Mouse (Mus musculus): ENCODE data around the gene Itga1. TPM values are rescaled to one million over a fixed set of nuclear protein-coding genes. Genes with fewer than 3 reads are reported as not detected.

Itga1 gene
- polyA plus RNA-seq, 1 experiment from 2014 or later: 3.6 TPM

GRCm38 (mm10) chr13:115096965-115097364, 4.8 kb downstream of the Itga1 start:
- WGBS (ENCODE audit: insufficient replicate concordance): 65% methylated on average over 5 of the region's 5 CpGs
- no peak overlapping the region for H3K9ac ChIP-seq
- no peak overlapping the region for H3K4me3 ChIP-seq
- H3K36me3 ChIP-seq: no peaks in the 10 kb centered on the region
- H3K4me1 ChIP-seq: peaks cover 2% of the 10 kb centered on the region; the same call in 1 of the 2 replicates
- no peak overlapping the region for H3K27ac ChIP-seq
- no peaks in the 10 kb centered on the region for H3K9me3 ChIP-seq (replicated peaks)
- ATAC-seq: no peak
- H3K4me2 ChIP-seq: no peak overlapping the region
- peaks cover 28% of the 10 kb centered on the region for H3K27me3 ChIP-seq (replicated peaks)

DNA sequence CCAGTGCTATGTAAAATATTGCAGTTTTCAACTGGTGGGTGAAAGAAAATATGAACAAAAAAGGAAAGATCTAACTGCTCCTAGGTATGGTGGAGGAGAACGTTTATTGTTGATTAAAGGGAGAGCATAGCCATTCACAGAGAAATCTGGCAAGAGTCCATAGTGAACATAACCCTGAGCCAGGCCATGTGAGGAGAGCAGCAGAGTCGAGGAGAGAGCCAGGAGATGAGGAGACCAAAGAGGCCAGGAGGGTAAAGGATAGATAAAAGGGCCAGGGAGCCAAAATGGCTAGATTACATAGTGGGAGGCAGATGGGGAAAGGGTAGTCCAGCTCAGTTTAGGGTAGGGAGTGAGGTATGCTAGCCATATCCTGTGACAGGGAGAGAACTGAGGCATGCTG, 5.5 kb downstream of the Itga1 start:
- whole genome bisulfite sequencing (ENCODE audit: insufficient replicate concordance): 48% methylated on average over 2 of the region's 2 CpGs
- Histone ChIP-seq H3K4me2 (no peak overlapping the region), H3K4me1 (peaks cover 9% of the 10 kb centered on the region), H3K4me3 (no peak overlapping the region), H3K27me3 (replicated peaks) (peaks cover 20% of the 10 kb centered on the region), H3K9me3 (replicated peaks) (no peaks in the 10 kb centered on the region), H3K36me3 (no peaks in the 10 kb centered on the region), H3K9ac (no peak overlapping the region), H3K27ac (no peak overlapping the region)
- no peak for ATAC-seq

GRCm38 (mm10) chr13:115095392-115095791, 6.4 kb downstream of the Itga1 start:
- WGBS (ENCODE audit: insufficient replicate concordance): 87% methylated on average over 2 of the region's 2 CpGs
- Histone ChIP-seq H3K9ac (no peak overlapping the region), H3K27me3 (replicated peaks) (peaks cover 12% of the 10 kb centered on the region), H3K4me1 (peaks cover 15% of the 10 kb centered on the region), H3K4me3 (no peak overlapping the region), H3K27ac (no peak overlapping the region), H3K4me2 (no peak overlapping the region), H3K9me3 (replicated peaks) (no peaks in the 10 kb centered on the region), H3K36me3 (no peaks in the 10 kb centered on the region)
- ATAC-seq: no peak

DNA sequence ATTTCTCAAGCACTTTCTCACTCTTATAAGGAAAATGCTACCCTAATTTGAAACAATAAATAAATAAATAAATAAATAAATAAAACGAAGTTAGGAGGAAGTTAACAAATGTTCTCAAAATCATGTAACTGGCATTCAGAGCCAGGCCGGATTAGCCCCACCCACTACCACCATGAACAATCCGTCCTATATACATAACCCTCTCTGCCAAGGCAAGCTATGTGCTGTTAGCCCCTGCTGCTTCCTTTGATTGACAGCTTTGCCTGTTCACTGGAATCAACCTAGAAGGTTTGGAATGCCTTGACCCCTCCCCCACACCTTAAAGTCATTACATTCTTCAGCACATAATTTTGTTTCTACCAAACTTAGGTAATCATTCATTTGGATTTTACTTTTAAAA, 10.3 kb downstream of the Itga1 start:
- Histone ChIP-seq H3K27ac (peak overlapping the region; percentile 98), H3K4me2 (peak overlapping the region; percentile 97), H3K9ac (peak overlapping the region; percentile 95; the same call in 1 of the 2 replicates), H3K36me3 (peaks cover 25% of the 10 kb centered on the region), H3K4me1 (peaks cover 41% of the 10 kb centered on the region), H3K27me3 (replicated peaks) (no peaks in the 10 kb centered on the region), H3K4me3 (peak overlapping the region; percentile 86; the same call in 1 of the 2 replicates), H3K9me3 (replicated peaks) (no peaks in the 10 kb centered on the region)
- 41% methylated on average over 3 of the region's 3 CpGs for WGBS (ENCODE audit: insufficient replicate concordance)
- ATAC-seq: no peak

DNA sequence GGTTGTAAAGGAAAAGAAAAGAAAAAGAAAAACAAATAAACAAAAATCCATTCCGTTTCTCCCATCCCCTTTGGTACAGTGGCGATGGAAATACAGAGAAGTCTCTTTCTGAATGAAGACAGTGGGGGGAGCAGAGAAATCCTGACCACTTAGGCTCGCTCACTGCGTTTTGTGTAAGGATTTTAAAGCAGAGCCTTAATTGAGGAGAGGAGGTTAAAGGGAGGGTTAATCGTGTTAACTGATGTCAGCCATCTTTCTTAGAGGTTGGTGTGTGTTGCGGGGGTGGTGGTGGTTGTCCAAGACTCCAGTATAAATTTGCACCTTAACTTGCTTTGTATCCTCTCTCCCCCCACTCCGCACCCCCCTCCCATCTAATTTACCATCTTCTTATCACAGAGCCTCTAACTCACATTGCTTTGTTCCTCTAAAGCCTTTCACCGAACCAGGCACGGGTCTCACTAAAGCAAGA, 10.8 kb downstream of the Itga1 start:
- Histone ChIP-seq H3K4me3 (peak overlapping the region; percentile 86), H3K4me1 (peaks cover 41% of the 10 kb centered on the region), H3K36me3 (peaks cover 28% of the 10 kb centered on the region), H3K27ac (peak overlapping the region; percentile 98), H3K27me3 (replicated peaks) (no peaks in the 10 kb centered on the region), H3K9me3 (replicated peaks) (no peaks in the 10 kb centered on the region), H3K4me2 (peak overlapping the region; percentile 97), H3K9ac (peak overlapping the region; percentile 95)
- peak; percentile 48 for ATAC-seq
- WGBS (ENCODE audit: insufficient replicate concordance): 28% methylated on average over 9 of the region's 9 CpGs

DNA sequence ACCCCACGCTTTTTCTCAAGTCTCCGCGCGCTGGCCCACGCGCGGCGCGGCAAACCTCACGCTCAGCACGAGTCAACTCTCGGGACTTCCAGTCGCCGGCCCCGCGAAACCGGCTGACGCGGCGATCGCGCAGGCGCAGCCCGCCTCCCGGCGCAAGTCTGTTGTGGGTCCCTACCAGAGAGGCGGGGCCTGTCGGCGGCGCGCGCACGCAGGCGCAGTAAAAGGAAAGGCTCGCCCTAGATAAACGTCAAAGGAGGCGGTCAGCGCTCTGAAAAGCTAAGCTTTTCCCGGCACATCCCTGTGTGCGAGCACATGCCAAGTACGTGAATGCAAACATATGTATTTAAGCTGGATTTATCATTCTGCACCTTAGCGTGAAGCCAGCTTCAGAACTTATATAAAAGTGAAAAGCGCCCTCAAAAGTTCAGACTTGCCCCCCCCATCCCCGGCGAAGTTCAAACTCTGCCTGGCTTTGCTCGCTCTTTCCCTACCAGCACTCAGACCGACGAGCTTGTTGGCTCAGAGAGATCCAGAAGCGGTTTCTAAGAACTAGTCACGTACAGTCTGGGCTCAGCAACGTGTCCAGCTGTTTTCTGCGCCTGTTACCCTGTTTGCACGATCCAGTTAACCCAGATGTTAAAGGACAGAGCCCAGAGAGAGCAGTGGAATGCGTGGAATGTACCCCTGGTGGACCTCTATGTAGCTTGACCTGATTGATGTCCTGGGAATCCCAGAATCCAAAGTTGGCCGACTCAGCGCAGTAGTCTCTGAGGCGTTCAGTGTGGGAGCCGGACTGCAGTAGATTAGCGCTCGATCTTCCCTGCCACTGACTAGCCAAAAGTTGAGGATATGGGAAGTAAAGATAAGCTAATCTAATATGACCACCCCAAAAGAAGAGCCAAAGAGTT, 11.4 kb downstream of the Itga1 start, which contains the start of gene Pelo:
Gene Pelo (minus strand): TSS at position 118 of the 908 bp plus-strand sequence.
- peaks cover 35% of the 10 kb centered on the region for H3K36me3 ChIP-seq
- peak; percentile 89 for ATAC-seq
- no peaks in the 10 kb centered on the region for H3K27me3 ChIP-seq (replicated peaks)
- under 1% methylated on average over 60 of the region's 60 CpGs for WGBS (ENCODE audit: insufficient replicate concordance)
- H3K9ac ChIP-seq: peak within 1 kb of the TSS; percentile 95
- no peaks in the 10 kb centered on the region for H3K9me3 ChIP-seq (replicated peaks)
- H3K4me1 ChIP-seq: peaks cover 41% of the 10 kb centered on the region
- peak within 1 kb of the TSS; percentile 98 for H3K27ac ChIP-seq
- peak within 1 kb of the TSS; percentile 97 for H3K4me2 ChIP-seq
- H3K4me3 ChIP-seq: peak within 1 kb of the TSS; percentile 86

GRCm38 (mm10) chr13:115089395-115090025, 12.3 kb downstream of the Itga1 start:
- H3K27ac ChIP-seq: peak overlapping the region; percentile 98
- WGBS (ENCODE audit: insufficient replicate concordance): 4% methylated on average over 34 of the region's 35 CpGs
- H3K36me3 ChIP-seq: peaks cover 35% of the 10 kb centered on the region
- H3K9me3 ChIP-seq (replicated peaks): no peaks in the 10 kb centered on the region
- peak overlapping the region; percentile 86 for H3K4me3 ChIP-seq
- ATAC-seq: peak; percentile 55
- peak overlapping the region; percentile 97 for H3K4me2 ChIP-seq
- no peaks in the 10 kb centered on the region for H3K27me3 ChIP-seq (replicated peaks)
- H3K9ac ChIP-seq: peak overlapping the region; percentile 95
- peaks cover 41% of the 10 kb centered on the region for H3K4me1 ChIP-seq

DNA sequence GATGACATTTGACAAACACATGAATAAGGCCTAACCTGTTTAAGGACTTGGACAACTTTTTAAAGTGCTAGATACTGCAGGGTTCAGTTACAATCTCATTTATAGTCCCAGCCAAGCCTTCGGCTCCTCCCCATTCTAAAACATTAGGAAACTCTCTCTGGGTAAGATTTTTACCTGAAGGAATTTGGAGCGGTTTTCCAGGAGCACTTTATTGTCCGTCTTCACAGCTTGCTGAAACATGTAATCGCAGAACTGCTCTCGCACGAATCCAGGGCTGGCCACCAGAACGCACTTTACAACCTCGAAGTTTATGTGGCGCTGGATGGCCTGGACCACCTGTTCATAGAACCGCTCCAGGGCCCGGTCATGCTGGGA, 12.8 kb downstream of the Itga1 start:
- peak overlapping the region; percentile 98 for H3K27ac ChIP-seq
- H3K4me3 ChIP-seq: peak overlapping the region; percentile 86
- peaks cover 41% of the 10 kb centered on the region for H3K4me1 ChIP-seq
- no peaks in the 10 kb centered on the region for H3K9me3 ChIP-seq (replicated peaks)
- no peaks in the 10 kb centered on the region for H3K27me3 ChIP-seq (replicated peaks)
- ATAC-seq: no peak
- peaks cover 35% of the 10 kb centered on the region for H3K36me3 ChIP-seq
- H3K9ac ChIP-seq: peak overlapping the region; percentile 95
- WGBS (ENCODE audit: insufficient replicate concordance): 40% methylated on average over 11 of the region's 11 CpGs
- peak overlapping the region; percentile 97 for H3K4me2 ChIP-seq

GRCm38 (mm10) chr13:115085974-115086373, 15.8 kb downstream of the Itga1 start:
- no peaks in the 10 kb centered on the region for H3K27me3 ChIP-seq (replicated peaks)
- H3K36me3 ChIP-seq: peaks cover 42% of the 10 kb centered on the region
- H3K9ac ChIP-seq: no peak overlapping the region
- WGBS (ENCODE audit: insufficient replicate concordance): 62% methylated on average over 6 of the region's 6 CpGs
- H3K27ac ChIP-seq: no peak overlapping the region
- no peak for ATAC-seq
- no peak overlapping the region for H3K4me3 ChIP-seq
- no peaks in the 10 kb centered on the region for H3K9me3 ChIP-seq (replicated peaks)
- no peak overlapping the region for H3K4me2 ChIP-seq
- H3K4me1 ChIP-seq: peaks cover 30% of the 10 kb centered on the region

GRCm38 (mm10) chr13:115082339-115082738, 19.4 kb downstream of the Itga1 start:
- ATAC-seq: no peak
- H3K9me3 ChIP-seq (replicated peaks): no peaks in the 10 kb centered on the region
- no peak overlapping the region for H3K27ac ChIP-seq
- peaks cover 6% of the 10 kb centered on the region for H3K4me1 ChIP-seq
- 79% methylated on average over 7 of the region's 7 CpGs for WGBS (ENCODE audit: insufficient replicate concordance)
- peaks cover 22% of the 10 kb centered on the region for H3K36me3 ChIP-seq
- no peaks in the 10 kb centered on the region for H3K27me3 ChIP-seq (replicated peaks)
- no peak overlapping the region for H3K4me2 ChIP-seq
- no peak overlapping the region for H3K9ac ChIP-seq
- H3K4me3 ChIP-seq: no peak overlapping the region

- no peaks in the 10 kb centered on the region for H3K27me3 ChIP-seq (replicated peaks)
Measured at GRCm38 (mm10) chr13:115079996-115080585, 21.7 kb downstream of the Itga1 start.

More at GRCm38 (mm10) chr13:115079996-115080585, 21.7 kb downstream of the Itga1 start:
- no peak overlapping the region for H3K4me2 ChIP-seq
- H3K4me3 ChIP-seq: no peak overlapping the region
- H3K9ac ChIP-seq: no peak overlapping the region
- WGBS (ENCODE audit: insufficient replicate concordance): 77% methylated on average over 3 of the region's 3 CpGs
- no peak overlapping the region for H3K27ac ChIP-seq
- peaks cover 6% of the 10 kb centered on the region; the same call in 1 of the 2 replicates for H3K36me3 ChIP-seq
- H3K9me3 ChIP-seq (replicated peaks): no peaks in the 10 kb centered on the region
- no peaks in the 10 kb centered on the region; the same call in 1 of the 2 replicates for H3K4me1 ChIP-seq
- no peak for ATAC-seq

All from liver, embryonic 12.5 days (tissue).